ENCODE assay signal across 8 mouse cellular contexts in genomic region chr10:54117763-54118162, GRCm38 (mm10). TPM values are rescaled to one million over a fixed set of nuclear protein-coding genes. Genes with fewer than 3 reads are reported as not detected.
A peak's percentile ranks its signal among the peaks of the same experiment; 100 is the strongest.
DNase-seq lines count a peak whose midpoint lies in the region; ATAC-seq and TF ChIP-seq lines count a peak whose summit lies in the region.

No protein-coding gene starts in this region.

- no peaks in the 10 kb centered on the region for H3K27me3 ChIP-seq in forebrain, postnatal 0 days (ENCODE audit: insufficient read depth, low read length)
- H3K27me3 ChIP-seq in forebrain, embryonic 15.5 days: no peaks in the 10 kb centered on the region
- H3K27me3 ChIP-seq in lung, embryonic 16.5 days (ENCODE audit: control insufficient read depth, insufficient read depth, low read depth, low read length): no peaks in the 10 kb centered on the region
- no peaks in the 10 kb centered on the region for H3K27me3 ChIP-seq in stomach, embryonic 14.5 days (ENCODE audit: control insufficient read depth, insufficient read depth, low read length)

- no peak overlapping the region for H3K4me3 ChIP-seq in forebrain, postnatal 0 days (ENCODE audit: low read depth, low read length)
- H3K4me3 ChIP-seq in forebrain, embryonic 15.5 days: no peak overlapping the region
- no peak overlapping the region for H3K4me3 ChIP-seq in lung, embryonic 16.5 days (ENCODE audit: low read length)
- no peak overlapping the region for H3K4me3 ChIP-seq in stomach, embryonic 14.5 days (ENCODE audit: low read depth, low read length)

- no peak overlapping the region for H3K9ac ChIP-seq in forebrain, postnatal 0 days
- H3K9ac ChIP-seq in forebrain, embryonic 15.5 days (replicated peaks): no peak overlapping the region
- no peak overlapping the region for H3K9ac ChIP-seq in lung, embryonic 16.5 days (ENCODE audit: low read length)
- H3K9ac ChIP-seq in stomach, embryonic 14.5 days (replicated peaks; ENCODE audit: low read depth, low read length): no peak overlapping the region

- DNase-seq in forebrain, postnatal 0 days: peak; percentile 0
- peak; percentile 19 for DNase-seq in adrenal gland, postnatal 25 days
- peak; percentile 80 for DNase-seq in heart, adult 8-10 months (ENCODE audit: low spot score)
- DNase-seq in kidney, postnatal 10 days: peak; percentile 43
- DNase-seq in cerebellum, adult 18-20 months: no peak

- ATAC-seq in forebrain, postnatal 0 days: no peak
- no peak for ATAC-seq in forebrain, embryonic 15.5 days (replicated peaks)
- ATAC-seq in lung, embryonic 16.5 days (ENCODE audit: low read depth): peak; percentile 82
- peak; percentile 76 for ATAC-seq in stomach, embryonic 14.5 days (ENCODE audit: insufficient number of reproducible peaks, insufficient read depth, low FRiP score, low read depth)

- H3K4me1 ChIP-seq in forebrain, postnatal 0 days (ENCODE audit: insufficient read depth): no peaks in the 10 kb centered on the region
- no peaks in the 10 kb centered on the region for H3K4me1 ChIP-seq in forebrain, embryonic 15.5 days
- H3K4me1 ChIP-seq in lung, embryonic 16.5 days (replicated peaks; ENCODE audit: control insufficient read depth, insufficient read depth, low read length): no peaks in the 10 kb centered on the region
- H3K4me1 ChIP-seq in stomach, embryonic 14.5 days (ENCODE audit: control insufficient read depth, insufficient read depth, low read length): no peaks in the 10 kb centered on the region

- 80% methylated on average over 4 of the region's 4 CpGs for WGBS in forebrain, postnatal 0 days
- WGBS in forebrain, embryonic 15.5 days: 88% methylated on average over 4 of the region's 4 CpGs
- 37% methylated on average over 4 of the region's 4 CpGs for WGBS in lung, embryonic 16.5 days
- WGBS in stomach, embryonic 14.5 days: 38% methylated on average over 4 of the region's 4 CpGs

- H3K27ac ChIP-seq in forebrain, postnatal 0 days (ENCODE audit: low read depth, low read length): no peak overlapping the region
- H3K27ac ChIP-seq in forebrain, embryonic 15.5 days (replicated peaks): no peak overlapping the region
- H3K27ac ChIP-seq in lung, embryonic 16.5 days (ENCODE audit: low read length): peak overlapping the region; percentile 17; the same call in 1 of the 2 replicates
- no peak overlapping the region for H3K27ac ChIP-seq in stomach, embryonic 14.5 days (ENCODE audit: low read length)

- TF ChIP-seq CTCF in forebrain, postnatal 0 days (IDR thresholded peaks at IDR 0.05; ENCODE audit: low read depth): no peak

- H3K9me3 ChIP-seq in forebrain, postnatal 0 days (ENCODE audit: low read length): no peaks in the 10 kb centered on the region
- H3K9me3 ChIP-seq in forebrain, embryonic 15.5 days: no peaks in the 10 kb centered on the region
- H3K9me3 ChIP-seq in lung, embryonic 16.5 days (ENCODE audit: control insufficient read depth, low read length): no peaks in the 10 kb centered on the region
- H3K9me3 ChIP-seq in stomach, embryonic 14.5 days (ENCODE audit: control insufficient read depth, low read depth, low read length): no peaks in the 10 kb centered on the region

- H3K4me2 ChIP-seq in forebrain, postnatal 0 days (ENCODE audit: low read depth): no peak overlapping the region
- H3K4me2 ChIP-seq in forebrain, embryonic 15.5 days (replicated peaks): no peak overlapping the region
- H3K4me2 ChIP-seq in lung, embryonic 16.5 days (ENCODE audit: low read depth, low read length): no peak overlapping the region
- no peak overlapping the region for H3K4me2 ChIP-seq in stomach, embryonic 14.5 days (replicated peaks; ENCODE audit: low read depth, low read length)

- H3K36me3 ChIP-seq in forebrain, postnatal 0 days (ENCODE audit: insufficient read depth): no peaks in the 10 kb centered on the region
- H3K36me3 ChIP-seq in forebrain, embryonic 15.5 days: no peaks in the 10 kb centered on the region
- no peaks in the 10 kb centered on the region for H3K36me3 ChIP-seq in lung, embryonic 16.5 days (ENCODE audit: control insufficient read depth, insufficient read depth, low read length)
- H3K36me3 ChIP-seq in stomach, embryonic 14.5 days (ENCODE audit: control insufficient read depth, insufficient read depth, low read length): no peaks in the 10 kb centered on the region

RNA-seq across cellular contexts. Expression of gene Man1a, which starts 41.4 kb away (rescaled TPM):
- total RNA-seq in forebrain, postnatal 0 days (2014; rRNA removed): 24.6 and 25.4 TPM in 2 replicates
- polyA plus RNA-seq in forebrain, postnatal 0 days (2015; fragmentation: Nextera tagmentation; extraction: Ambion mirVana): 3.8 and 4.7 TPM in 2 replicates
- 2.9 and 3.2 TPM in 2 replicates for polyA plus RNA-seq in forebrain, embryonic 15.5 days (2015; fragmentation: Nextera tagmentation; extraction: Ambion mirVana)
- total RNA-seq in adrenal gland, postnatal 25 days (2021): 112 and 126 TPM in 2 replicates
- total RNA-seq in heart, adult 8-10 months (2022): 10 to 100 TPM; 34.3 to 41.0 (median 38.3) TPM
- 3.0 and 3.7 TPM in 2 replicates for polyA plus RNA-seq in lung, embryonic 16.5 days (2015; fragmentation: Nextera tagmentation; extraction: Ambion mirVana)
- polyA plus RNA-seq in stomach, embryonic 14.5 days (2014; fragmentation: Nextera tagmentation; extraction: Ambion mirVana): 16.9 and 17.4 TPM in 2 replicates

Comparison
In these comparisons a context has a peak if more than half of its experiments do, and no peak if none do; other contexts are left out.
1. ATAC-seq: peak in lung, embryonic 16.5 days (single experiment) and stomach, embryonic 14.5 days (single experiment); none in forebrain, postnatal 0 days (single experiment) and forebrain, embryonic 15.5 days (single experiment).
2. DNase-seq: peak in forebrain, postnatal 0 days (single experiment), adrenal gland, postnatal 25 days (single experiment), heart, adult 8-10 months (single experiment) and kidney, postnatal 10 days (single experiment); none in cerebellum, adult 18-20 months (0 of 2).